Mouse (Mus musculus) MEL (cell line): ENCODE data around the gene Myl12a. TPM values are rescaled to one million over a fixed set of nuclear protein-coding genes. Genes with fewer than 3 reads are reported as not detected.
A peak's percentile ranks its signal among the peaks of the same experiment; 100 is the strongest.

Source experiments
- DNase-seq: peaks from one replicate; pipeline ENCODE4 v3.0.0; 2011; ENCODE audit warnings: low read depth, low spot score
- H3K27ac ChIP-seq: 2 replicates; pipeline ENCODE4 v1.5.1; 2012; ENCODE audit warnings: low read depth, mild to moderate bottlenecking, control low read depth, low read length, moderate library complexity; ENCODE audit not compliant: control insufficient read depth
- H3K27me3 ChIP-seq, 2 experiments: fragments of 150-350 bp in 1 of 2; sonication (generic) in 1 of 2; 2 replicates each; pipeline ENCODE4 v1.6.1; 2012; ENCODE audit warnings: low read length in 2 of 2, mild to moderate bottlenecking in 2 of 2, improper control_type of control experiment in 1 of 2, moderate library complexity in 1 of 2; ENCODE audit not compliant: insufficient read depth in 2 of 2, control insufficient read depth in 1 of 2
- H3K36me3 ChIP-seq, 2 experiments: 2 replicates each; pipeline ENCODE4 v1.6.1; 2012 to 2014; ENCODE audit warnings: low read length in 2 of 2, improper control_type of control experiment in 1 of 2, inconsistent platforms in 1 of 2, mild to moderate bottlenecking in 1 of 2; ENCODE audit not compliant: insufficient read depth in 2 of 2, control insufficient read depth in 1 of 2
- H3K4me1 ChIP-seq, 2 experiments: fragments of 150-350 bp in 1 of 2; sonication (generic) in 1 of 2; 2 replicates each; pipeline ENCODE4 v1.6.1; 2012; ENCODE audit warnings: low read length in 2 of 2, improper control_type of control experiment in 1 of 2, mild to moderate bottlenecking in 1 of 2; ENCODE audit not compliant: insufficient read depth in 2 of 2, control insufficient read depth in 1 of 2
- H3K4me3 ChIP-seq, 2 experiments: fragments of 150-350 bp in 1 of 2; sonication (generic) in 1 of 2; 2 replicates each; pipeline ENCODE4 v1.5.1; 2012; ENCODE audit warnings: low read depth in 2 of 2, low read length in 2 of 2, mild to moderate bottlenecking in 2 of 2, moderate library complexity in 2 of 2, control low read depth in 1 of 2, improper control_type of control experiment in 1 of 2; ENCODE audit not compliant: control insufficient read depth in 1 of 2, insufficient read depth in 1 of 2
- H3K79me2 ChIP-seq: 2 replicates; pipeline ENCODE4 v1.6.1; 2012; ENCODE audit warnings: mild to moderate bottlenecking, low read length, moderate library complexity; ENCODE audit not compliant: control insufficient read depth, poor library complexity, insufficient read depth
- H3K9ac ChIP-seq: 2 replicates; pipeline ENCODE4 v1.6.1; 2012; ENCODE audit warnings: low read depth, mild to moderate bottlenecking, control low read depth, low read length, moderate library complexity; ENCODE audit not compliant: control insufficient read depth, poor library complexity, severe bottlenecking
- H3K9me3 ChIP-seq: fragments of 150-350 bp; sonication (generic); replicated peaks from 2 replicates; pipeline ENCODE4 v1.6.1; 2012; ENCODE audit warnings: mild to moderate bottlenecking, low read length, improper control_type of control experiment, moderate library complexity; ENCODE audit not compliant: insufficient read depth
- BHLHE40 ChIP-seq: IDR thresholded peaks from 2 replicates; pipeline ENCODE4 v1.6.1; 2012; ENCODE audit warnings: low read depth, mild to moderate bottlenecking, inconsistent platforms, low read length, improper control_type of control experiment, borderline replicate concordance
- CHD1 ChIP-seq: IDR thresholded peaks from 2 replicates; pipeline ENCODE4 v1.6.1; 2012; ENCODE audit warnings: low read depth, mild to moderate bottlenecking, inconsistent platforms, low read length, improper control_type of control experiment
- CTCF ChIP-seq, 3 experiments: IDR thresholded peaks in 2 of 3; conservative IDR thresholded peaks in 1 of 3; 2 replicates each; pipeline ENCODE4 v1.5.1; 2011 to 2012; ENCODE audit warnings: low read length in 3 of 3, low read depth in 2 of 3, mild to moderate bottlenecking in 2 of 3, improper control_type of control experiment in 1 of 3, inconsistent platforms in 1 of 3, mixed read lengths in 1 of 3, moderate library complexity in 1 of 3; ENCODE audit not compliant: control insufficient read depth in 1 of 3, insufficient read depth in 1 of 3, poor library complexity in 1 of 3, severe bottlenecking in 1 of 3
- E2F4 ChIP-seq: IDR thresholded peaks from 2 replicates; pipeline ENCODE4 v1.6.1; 2011; ENCODE audit warnings: low read depth, low read length, improper control_type of control experiment, borderline replicate concordance
- ETS1 ChIP-seq: IDR thresholded peaks from 2 replicates; pipeline ENCODE4 v1.6.1; 2012; ENCODE audit warnings: low read depth, mild to moderate bottlenecking, inconsistent platforms, low read length, improper control_type of control experiment, moderate library complexity
- GABPA ChIP-seq: IDR thresholded peaks from 2 replicates; pipeline ENCODE4 v1.6.1; 2012; ENCODE audit warnings: low read depth, mild to moderate bottlenecking, inconsistent platforms, low read length, improper control_type of control experiment, moderate library complexity
- HCFC1 ChIP-seq: IDR thresholded peaks from 2 replicates; pipeline ENCODE4 v1.6.1; 2012; ENCODE audit warnings: low read depth, mild to moderate bottlenecking, inconsistent platforms, low read length, improper control_type of control experiment, moderate library complexity
- MAX ChIP-seq: IDR thresholded peaks from 2 replicates; pipeline ENCODE4 v1.6.1; 2011; ENCODE audit warnings: low read length, improper control_type of control experiment
- MAZ ChIP-seq: IDR thresholded peaks from 2 replicates; pipeline ENCODE4 v1.6.1; 2012; ENCODE audit warnings: low read depth, mild to moderate bottlenecking, inconsistent platforms, low read length, improper control_type of control experiment
- MEF2A ChIP-seq: IDR thresholded peaks from 2 replicates; pipeline ENCODE4 v1.6.1; 2014; ENCODE audit warnings: low read depth, mild to moderate bottlenecking, inconsistent platforms, low read length, improper control_type of control experiment; ENCODE audit not compliant: poor library complexity, insufficient replicate concordance, severe bottlenecking; ENCODE audit errors: extremely low read depth
- MYC ChIP-seq: IDR thresholded peaks from 2 replicates; pipeline ENCODE4 v1.6.1; 2011; ENCODE audit warnings: low read depth, mild to moderate bottlenecking, low read length, improper control_type of control experiment, moderate library complexity
- NELFE ChIP-seq: IDR thresholded peaks from 2 replicates; pipeline ENCODE4 v1.6.1; 2011; ENCODE audit warnings: low read depth, low read length, improper control_type of control experiment
- RAD21 ChIP-seq: IDR thresholded peaks from 2 replicates; pipeline ENCODE4 v1.6.1; 2011; ENCODE audit warnings: mild to moderate bottlenecking, low read depth, low read length, improper control_type of control experiment
- RCOR1 ChIP-seq: IDR thresholded peaks from 2 replicates; pipeline ENCODE4 v1.6.1; 2012; ENCODE audit warnings: low read depth, mild to moderate bottlenecking, inconsistent platforms, low read length, improper control_type of control experiment
- SIN3A ChIP-seq: IDR thresholded peaks from 2 replicates; pipeline ENCODE4 v1.6.1; 2012; ENCODE audit warnings: low read length, improper control_type of control experiment, inconsistent platforms
- SMC3 ChIP-seq: IDR thresholded peaks from 2 replicates; pipeline ENCODE4 v1.6.1; 2011; ENCODE audit warnings: low read depth, low read length, improper control_type of control experiment
- TAL1 ChIP-seq: IDR thresholded peaks from 2 replicates; pipeline ENCODE4 v1.6.1; 2012; ENCODE audit warnings: mild to moderate bottlenecking, inconsistent platforms, low read length, moderate library complexity, mixed read lengths
- TBP ChIP-seq: IDR thresholded peaks from 2 replicates; pipeline ENCODE4 v1.8.0; 2011; ENCODE audit warnings: low read depth, low read length, improper control_type of control experiment
- TCF12 ChIP-seq: IDR thresholded peaks from 2 replicates; pipeline ENCODE4 v1.6.1; 2014; ENCODE audit warnings: low read depth, mild to moderate bottlenecking, inconsistent platforms, low read length, improper control_type of control experiment, moderate library complexity
- UBTF ChIP-seq: IDR thresholded peaks from 2 replicates; pipeline ENCODE4 v1.6.1; 2012; ENCODE audit warnings: low read depth, mild to moderate bottlenecking, inconsistent platforms, low read length, improper control_type of control experiment, moderate library complexity, borderline replicate concordance; ENCODE audit not compliant: insufficient read depth
- USF1 ChIP-seq: IDR thresholded peaks from 2 replicates; pipeline ENCODE4 v1.6.1; 2014; ENCODE audit warnings: low read depth, mild to moderate bottlenecking, inconsistent platforms, low read length, improper control_type of control experiment, moderate library complexity
- USF2 ChIP-seq, 2 experiments: IDR thresholded peaks; 2 replicates each; pipeline ENCODE4 v1.6.1; 2011 to 2012; ENCODE audit warnings: improper control_type of control experiment in 2 of 2, low read length in 2 of 2, borderline replicate concordance in 1 of 2, inconsistent platforms in 1 of 2, low read depth in 1 of 2, mild to moderate bottlenecking in 1 of 2; ENCODE audit not compliant: insufficient read depth in 1 of 2
- ZC3H11A ChIP-seq: IDR thresholded peaks from 2 replicates; pipeline ENCODE4 v1.6.1; 2012; ENCODE audit warnings: low read depth, mild to moderate bottlenecking, inconsistent platforms, low read length, improper control_type of control experiment
- ZNF384 ChIP-seq: IDR thresholded peaks from 2 replicates; pipeline ENCODE4 v1.6.1; 2012; ENCODE audit warnings: low read depth, mild to moderate bottlenecking, inconsistent platforms, low read length, improper control_type of control experiment
- polyA plus RNA-seq, 2 experiments: library from polyadenylated mRNA; stranded (reverse) in 1 of 2; unstranded in 1 of 2; fragments of >175 nt in 1 of 2; fragments of >200 nt in 1 of 2; gene quantifications; 2 replicates each; pipeline versions ENCODE4 v1.2.1 to v1.2.4; 2012; ENCODE audit warnings: low replicate concordance in 2 of 2, low read depth in 1 of 2; ENCODE audit not compliant: insufficient read length in 2 of 2, insufficient read depth in 1 of 2, missing spikeins in 1 of 2
- total RNA-seq: library from RNA; depleted of rRNA; stranded (reverse); fragments of 300-350 nt; gene quantifications from 2 replicates; pipeline ENCODE4 v1.2.3, GENCODE M21; 2012

Gene Myl12a
- total and polyA plus RNA-seq, 3 experiments, result 113 to 130 TPM; not detected in 1

- Histone ChIP-seq H3K4me1 (peaks cover 0 to 15% of the 10 kb centered on the region in 2 experiments; a peak in 1 of 4 replicates), H3K36me3 (peaks cover 0 to 12% of the 10 kb centered on the region in 2 experiments; a peak in 2 of 4 replicates), H3K27me3 (no peaks in the 10 kb centered on the region), H3K9ac (no peak overlapping the region), H3K79me2 (no peaks in the 10 kb centered on the region), H3K27ac (no peak overlapping the region), H3K9me3 (no peaks in the 10 kb centered on the region), H3K4me3 (no peak overlapping the region)
- TF ChIP-seq TCF12 (no peak), CHD1 (no peak), MAX (no peak), TBP (no peak), SIN3A (no peak), USF2 (IDR thresholded peaks at IDR 0.05; ENCODE audit: borderline replicate concordance in 1 of 2, insufficient read depth in 1 of 2, low read depth in 1 of 2, low read length in 2 of 2) (no peak), NELFE (no peak), BHLHE40 (no peak), MYC (no peak)
- no peak for DNase-seq
Measured at GRCm38 (mm10) chr17:70971206-70971605, 31.5 kb downstream of the Myl12a start.

- peaks cover 0 to 12% of the 10 kb centered on the region in 2 experiments; a peak in 2 of 4 replicates for H3K36me3 ChIP-seq
- TF ChIP-seq TCF12 (no peak), HCFC1 (no peak), MEF2A (no peak), ZC3H11A (peak; percentile 92), SIN3A (peak; percentile 62; the same call in 1 of the 2 replicates), MAZ (no peak), RCOR1 (no peak), GABPA (no peak), RAD21 (peak; percentile 96), CTCF (IDR thresholded peaks at IDR 0.05 in 2 of 3, conservative IDR thresholded peaks at IDR 0.05 in 1 of 3; ENCODE audit: control insufficient read depth in 1 of 3, insufficient read depth in 1 of 3, low read depth in 2 of 3, low read length in 3 of 3, poor library complexity in 1 of 3, severe bottlenecking in 1 of 3) (peak in 2 of 3 experiments; percentile 54 to 94; a peak in 4 of 6 replicates), USF1 (no peak), ZNF384 (no peak), E2F4 (no peak), SMC3 (peak; percentile 93), TAL1 (no peak), BHLHE40 (no peak), UBTF (no peak), TBP (0 out of 2 replicates have a peak, but pooled peaks have one; percentile 37), ETS1 (no peak)
- H3K27ac ChIP-seq, result no peak overlapping the region
- peak overlapping the region; percentile 23 to 31; a peak in 2 of 4 replicates for H3K4me3 ChIP-seq
- H3K79me2 ChIP-seq, result no peaks in the 10 kb centered on the region
- 0 out of 2 replicates have a peak overlapping the region, but pooled peaks have one; percentile 28 for H3K9ac ChIP-seq
- no peaks in the 10 kb centered on the region for H3K27me3 ChIP-seq
- H3K4me1 ChIP-seq, result peaks cover 0 to 18% of the 10 kb centered on the region in 2 experiments; a peak in 1 of 4 replicates
- peak; percentile 75 for DNase-seq
- no peaks in the 10 kb centered on the region for H3K9me3 ChIP-seq
Measured at GRCm38 (mm10) chr17:70968606-70969191, 34.0 kb downstream of the Myl12a start.
